Mouse (Mus musculus) forebrain, embryonic 13.5 days (tissue): ENCODE results near the gene Usp36. TPM values are rescaled to one million over a fixed set of nuclear protein-coding genes. Genes with fewer than 3 reads are reported as not detected.

Source experiments
- ATAC-seq: fragments of 200-750 bp; cut with Nextera tagmentation; 2 replicates; pipeline ENCODE4 v1.8.0; 2017
- H3K27ac ChIP-seq: fragments of 300-500 bp; sonication (generic); 2 replicates; pipeline ENCODE4 v1.5.1; 2015; ENCODE audit warnings: inconsistent platforms, mild to moderate bottlenecking, moderate library complexity
- H3K27me3 ChIP-seq: fragments of 300-500 bp; sonication (generic); 2 replicates; pipeline ENCODE4 v1.6.1; 2015; ENCODE audit warnings: mild to moderate bottlenecking, inconsistent platforms
- H3K36me3 ChIP-seq: fragments of 300-500 bp; sonication (generic); 2 replicates; pipeline ENCODE4 v1.6.1; 2015; ENCODE audit warnings: mild to moderate bottlenecking, inconsistent platforms; ENCODE audit not compliant: poor library complexity, severe bottlenecking
- H3K4me1 ChIP-seq: fragments of 300-500 bp; sonication (generic); 2 replicates; pipeline ENCODE4 v1.6.1; 2015; ENCODE audit warnings: inconsistent platforms
- H3K4me2 ChIP-seq: fragments of 300-500 bp; sonication (generic); 2 replicates; pipeline ENCODE4 v1.6.1; 2015; ENCODE audit warnings: inconsistent platforms, mild to moderate bottlenecking, moderate library complexity
- H3K4me3 ChIP-seq: fragments of 300-500 bp; sonication (generic); 2 replicates; pipeline ENCODE4 v1.5.1; 2015; ENCODE audit warnings: mild to moderate bottlenecking, inconsistent platforms
- H3K9ac ChIP-seq: fragments of 300-500 bp; sonication (generic); 2 replicates; pipeline ENCODE4 v1.6.1; 2015; ENCODE audit warnings: mild to moderate bottlenecking, inconsistent platforms
- H3K9me3 ChIP-seq: fragments of 300-500 bp; sonication (generic); replicated peaks from 2 replicates; pipeline ENCODE4 v1.6.1; 2016; ENCODE audit warnings: inconsistent platforms
- WGBS: fragments of 180-500 bp; shearing (Covaris S2); methylation state at CpG from one replicate; pipeline ENCODE4 v1.1.7; 2015; 5-methylcytosine and 5-hydroxymethylcytosine counted together
- polyA plus RNA-seq: library from polyadenylated mRNA; unstranded; fragments of >200 nt; fragmentation: Nextera tagmentation; extraction: Ambion mirVana; gene quantifications from 2 replicates; pipeline ENCODE4 v1.2.1, GENCODE M21; 2015

Gene Usp36
- polyA plus RNA-seq, 1 experiment from 2014 or later, result 14.1 TPM

DNA sequence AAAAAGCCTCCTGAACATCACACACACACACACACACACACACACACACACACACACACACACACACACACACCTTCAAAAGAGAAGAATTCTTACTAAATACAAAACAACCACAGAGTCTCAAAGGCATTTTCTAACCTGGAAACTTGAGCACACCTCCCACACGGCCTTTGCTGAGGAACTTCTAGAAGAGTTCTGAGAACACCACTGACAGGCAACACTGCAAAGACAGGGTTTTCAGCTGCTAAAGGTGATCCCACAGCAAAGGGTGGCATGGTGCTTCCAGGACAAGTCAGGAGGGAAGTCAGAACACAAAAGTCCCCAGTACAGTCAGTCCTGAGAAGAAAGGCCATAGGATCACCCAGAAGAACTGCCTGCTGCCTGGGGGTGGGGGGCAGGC, 64.2 kb downstream of the Usp36 start:
- no peak overlapping the region for H3K9ac ChIP-seq
- no peaks in the 10 kb centered on the region for H3K27me3 ChIP-seq
- ATAC-seq, result no peak
- no peak overlapping the region for H3K4me3 ChIP-seq
- peaks cover 8% of the 10 kb centered on the region for H3K4me1 ChIP-seq
- H3K27ac ChIP-seq, result no peak overlapping the region
- 40% methylated on average over 1 of the region's 1 CpGs for WGBS
- no peak overlapping the region for H3K4me2 ChIP-seq
- no peaks in the 10 kb centered on the region for H3K9me3 ChIP-seq
- no peaks in the 10 kb centered on the region for H3K36me3 ChIP-seq

DNA sequence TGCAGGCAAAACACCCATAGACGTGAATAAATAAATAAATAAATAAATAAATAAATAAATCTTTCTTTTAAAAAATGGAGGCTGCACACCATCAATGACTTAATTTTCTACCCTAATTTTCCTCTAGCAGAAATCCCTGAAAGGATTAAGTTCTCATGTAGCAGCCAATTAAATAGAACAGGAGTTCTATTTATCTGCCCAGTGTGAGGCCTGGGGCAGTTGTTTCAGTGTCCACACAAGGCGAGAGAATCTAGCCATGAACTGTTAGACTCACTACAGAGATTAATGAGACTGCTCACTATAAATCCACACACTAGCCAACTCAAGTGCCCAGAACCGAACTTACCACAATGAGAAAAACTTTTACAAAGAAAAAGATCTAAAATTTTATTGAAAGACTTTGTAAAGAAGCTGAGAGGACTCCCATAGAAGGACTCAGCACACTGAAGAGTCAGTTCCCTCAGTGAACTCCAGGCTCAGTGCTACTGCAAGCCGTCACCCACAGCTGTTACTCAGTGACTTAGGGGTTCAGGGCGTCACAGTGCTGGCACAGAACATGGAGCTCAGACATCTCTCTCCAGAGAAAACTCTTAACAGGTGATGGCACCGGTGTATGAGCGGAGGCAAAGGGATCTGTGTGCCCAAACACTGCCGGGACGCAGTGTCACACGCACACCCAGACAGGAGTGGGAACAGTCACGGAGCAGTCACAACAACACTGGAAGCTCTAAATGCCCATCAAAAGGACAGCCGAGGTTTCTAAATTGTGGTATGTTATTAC, 64.8 kb downstream of the Usp36 start:
- WGBS, result 38% methylated on average over 12 of the region's 12 CpGs

DNA sequence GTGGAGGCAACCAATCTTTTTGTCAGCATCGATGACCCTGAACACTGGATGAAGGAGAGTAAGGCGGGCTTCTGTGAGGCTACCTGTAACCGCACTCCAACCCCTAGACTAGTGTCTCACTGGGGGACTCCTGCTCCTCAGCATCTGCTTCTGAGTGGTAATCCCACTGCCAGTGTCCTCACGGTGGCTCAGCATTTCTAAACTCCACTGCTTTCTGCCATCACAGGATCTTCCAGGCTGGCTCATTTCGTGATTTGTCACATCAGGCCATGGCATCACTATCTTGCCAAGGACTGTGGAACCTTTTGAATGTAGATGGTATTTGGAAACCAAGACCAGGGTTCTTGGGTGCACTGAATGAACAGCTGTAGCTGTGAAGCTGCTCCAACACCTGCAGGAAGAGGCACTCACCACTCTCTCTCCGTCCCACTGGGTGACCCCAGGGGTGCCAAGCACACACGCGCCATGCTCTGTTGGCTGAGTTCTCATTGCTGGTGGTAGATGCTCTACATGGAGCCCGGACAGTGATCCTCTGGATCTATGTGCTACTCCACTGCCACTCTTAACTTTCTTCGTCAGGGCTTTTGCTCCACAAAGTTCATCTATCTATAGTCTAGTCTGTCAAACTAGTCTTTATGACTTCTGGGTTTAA, 66.5 kb downstream of the Usp36 start:
- H3K27me3 ChIP-seq, result no peaks in the 10 kb centered on the region
- WGBS, result 87% methylated on average over 10 of the region's 10 CpGs
- H3K27ac ChIP-seq, result no peak overlapping the region
- no peak overlapping the region for H3K4me2 ChIP-seq
- peaks cover 8% of the 10 kb centered on the region for H3K4me1 ChIP-seq
- no peak for ATAC-seq
- H3K9me3 ChIP-seq, result no peaks in the 10 kb centered on the region
- no peak overlapping the region for H3K4me3 ChIP-seq
- no peaks in the 10 kb centered on the region for H3K36me3 ChIP-seq
- no peak overlapping the region for H3K9ac ChIP-seq

More for the DNA sequence above, 64.8 kb downstream of the Usp36 start:
- ATAC-seq, result no peak
- H3K27me3 ChIP-seq, result no peaks in the 10 kb centered on the region
- H3K4me1 ChIP-seq, result peaks cover 8% of the 10 kb centered on the region
- H3K36me3 ChIP-seq, result no peaks in the 10 kb centered on the region
- no peak overlapping the region for H3K9ac ChIP-seq
- H3K27ac ChIP-seq, result peak overlapping the region; percentile 40
- no peaks in the 10 kb centered on the region for H3K9me3 ChIP-seq
- H3K4me3 ChIP-seq, result no peak overlapping the region
- H3K4me2 ChIP-seq, result no peak overlapping the region

DNA sequence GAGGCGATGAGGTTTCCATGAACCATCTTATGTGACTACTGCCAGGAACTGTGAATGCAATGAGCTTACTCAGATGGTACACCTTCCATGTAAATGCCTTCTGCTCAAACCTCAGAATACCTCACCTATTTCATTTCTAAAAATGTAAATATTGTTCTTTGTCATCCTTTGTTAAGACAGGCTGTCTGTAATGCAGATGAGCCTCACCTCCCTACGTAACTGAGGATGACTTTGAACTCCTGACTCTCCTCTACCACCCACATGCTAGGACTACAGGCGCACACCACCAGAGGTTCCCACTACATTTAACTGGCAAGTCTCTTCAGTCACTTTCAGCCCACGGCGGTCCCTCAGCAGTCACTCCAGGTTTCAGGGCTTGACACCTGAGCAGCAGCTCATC, 67.1 kb downstream of the Usp36 start:
- H3K9me3 ChIP-seq, result no peaks in the 10 kb centered on the region
- H3K4me2 ChIP-seq, result no peak overlapping the region
- H3K4me3 ChIP-seq, result no peak overlapping the region
- no peaks in the 10 kb centered on the region for H3K27me3 ChIP-seq
- H3K9ac ChIP-seq, result no peak overlapping the region
- 86% methylated on average over 5 of the region's 5 CpGs for WGBS
- no peak for ATAC-seq
- peaks cover 8% of the 10 kb centered on the region for H3K4me1 ChIP-seq
- no peaks in the 10 kb centered on the region for H3K36me3 ChIP-seq
- H3K27ac ChIP-seq, result no peak overlapping the region

DNA sequence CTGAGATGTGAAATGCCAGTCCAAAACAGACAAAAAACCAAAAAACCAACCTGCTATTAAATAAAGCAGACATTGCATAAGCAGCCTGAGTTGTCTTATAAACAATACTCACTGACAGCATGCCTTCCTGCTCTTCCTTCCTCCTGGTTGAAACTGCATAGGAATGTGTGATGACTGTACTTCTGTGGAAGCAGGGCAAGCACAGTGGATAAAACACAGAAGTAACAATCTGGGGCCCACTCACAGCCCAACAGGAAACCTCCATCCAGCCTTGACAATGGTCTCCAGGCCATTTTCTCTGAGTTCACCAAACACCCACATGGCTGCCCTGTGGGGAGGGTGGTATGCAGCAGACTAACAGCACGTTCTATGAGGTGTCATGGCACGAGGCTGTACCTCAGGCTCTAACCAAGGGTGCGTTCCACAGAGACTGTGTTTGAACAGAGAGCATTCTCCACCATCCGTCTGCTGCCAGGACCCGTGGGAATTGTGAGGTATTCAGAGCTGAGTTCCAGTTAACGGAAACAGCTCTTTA, 67.6 kb downstream of the Usp36 start:
- H3K4me3 ChIP-seq, result no peak overlapping the region
- H3K4me2 ChIP-seq, result no peak overlapping the region
- no peak overlapping the region for H3K9ac ChIP-seq
- H3K36me3 ChIP-seq, result no peaks in the 10 kb centered on the region
- H3K27ac ChIP-seq, result no peak overlapping the region
- no peaks in the 10 kb centered on the region for H3K27me3 ChIP-seq
- 80% methylated on average over 6 of the region's 6 CpGs for WGBS
- H3K9me3 ChIP-seq, result no peaks in the 10 kb centered on the region
- ATAC-seq, result no peak
- peaks cover 8% of the 10 kb centered on the region for H3K4me1 ChIP-seq

DNA sequence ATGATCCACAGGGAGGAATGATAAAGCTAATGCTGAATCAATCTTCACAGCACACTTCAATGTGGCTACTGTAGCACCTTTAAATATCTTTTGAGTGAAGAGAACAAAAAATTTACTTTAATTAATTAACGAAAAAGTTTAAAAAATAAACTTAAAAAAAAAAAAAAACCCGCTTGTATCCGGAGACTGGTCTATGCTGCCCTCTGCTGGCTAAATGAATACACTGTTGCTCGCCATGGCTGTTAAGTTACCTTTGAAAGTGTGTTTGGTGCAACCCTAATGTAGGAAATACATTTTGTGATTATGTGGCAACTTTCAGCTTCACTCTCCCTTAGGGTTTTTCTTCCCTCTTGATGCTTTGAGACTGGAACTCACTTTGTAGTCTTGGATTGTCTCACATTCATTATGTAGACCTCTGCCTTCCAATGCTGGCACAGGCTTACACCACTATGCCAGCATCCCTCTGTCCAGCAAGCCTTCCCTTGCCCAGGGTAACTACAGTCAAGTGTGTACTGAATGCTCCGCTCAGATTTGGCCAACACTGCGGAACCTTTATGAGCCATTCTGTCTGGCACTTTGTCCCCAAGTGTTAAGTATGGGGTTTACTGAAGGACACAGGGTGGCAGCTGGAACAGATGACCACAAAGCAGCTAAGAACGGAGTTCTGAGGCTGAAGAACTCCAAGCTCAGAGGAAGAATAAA, 69.3 kb downstream of the Usp36 start:
- Histone ChIP-seq H3K4me1 (peaks cover 8% of the 10 kb centered on the region), H3K27me3 (no peaks in the 10 kb centered on the region), H3K9ac (no peak overlapping the region), H3K27ac (no peak overlapping the region), H3K4me2 (no peak overlapping the region), H3K9me3 (no peaks in the 10 kb centered on the region), H3K4me3 (no peak overlapping the region), H3K36me3 (no peaks in the 10 kb centered on the region)
- 23% methylated on average over 7 of the region's 7 CpGs for WGBS
- ATAC-seq, result no peak

DNA sequence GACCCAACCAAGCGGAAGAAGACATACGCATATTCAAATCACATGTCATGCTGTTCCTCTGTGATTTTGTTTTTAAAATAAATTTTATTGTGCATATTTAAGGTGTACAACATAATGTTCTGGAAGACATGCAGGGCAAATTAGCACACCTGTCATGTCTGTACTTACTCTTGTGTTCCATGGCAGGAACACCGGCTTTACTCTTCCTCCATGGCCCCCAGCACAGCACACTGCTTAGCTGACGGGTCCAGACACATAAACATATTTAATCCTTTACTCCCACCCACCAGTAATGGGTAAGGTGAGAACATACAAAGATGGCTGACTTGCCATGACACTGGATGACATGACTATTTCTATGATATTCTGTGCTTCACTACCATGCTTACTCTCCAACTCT, 71.0 kb downstream of the Usp36 start:
- no peak for ATAC-seq
- Histone ChIP-seq H3K27ac (no peak overlapping the region), H3K4me1 (no peaks in the 10 kb centered on the region), H3K27me3 (no peaks in the 10 kb centered on the region), H3K36me3 (no peaks in the 10 kb centered on the region), H3K9me3 (no peaks in the 10 kb centered on the region), H3K9ac (no peak overlapping the region), H3K4me3 (no peak overlapping the region), H3K4me2 (no peak overlapping the region)
- WGBS, result 92% methylated on average over 4 of the region's 4 CpGs

DNA sequence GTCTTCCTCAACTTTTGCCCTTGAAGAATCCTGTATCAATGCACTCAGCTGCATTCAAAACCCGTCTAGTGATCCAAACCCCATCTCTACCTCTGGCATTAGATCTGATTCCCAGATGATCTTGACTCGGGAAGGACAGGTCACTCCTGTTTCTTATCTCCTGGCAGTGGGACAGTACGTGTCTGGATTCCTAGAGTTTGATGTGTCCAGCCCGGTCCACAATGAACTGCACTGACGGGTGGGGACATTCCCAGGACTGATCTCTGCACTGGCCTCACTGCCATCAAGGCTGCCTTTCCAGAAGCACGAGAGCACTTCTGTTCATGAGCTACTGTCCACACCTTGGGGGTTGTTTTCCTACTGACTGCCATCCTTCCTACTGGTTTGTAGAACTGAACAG, 73.6 kb downstream of the Usp36 start:
- H3K27me3 ChIP-seq, result no peaks in the 10 kb centered on the region

DNA sequence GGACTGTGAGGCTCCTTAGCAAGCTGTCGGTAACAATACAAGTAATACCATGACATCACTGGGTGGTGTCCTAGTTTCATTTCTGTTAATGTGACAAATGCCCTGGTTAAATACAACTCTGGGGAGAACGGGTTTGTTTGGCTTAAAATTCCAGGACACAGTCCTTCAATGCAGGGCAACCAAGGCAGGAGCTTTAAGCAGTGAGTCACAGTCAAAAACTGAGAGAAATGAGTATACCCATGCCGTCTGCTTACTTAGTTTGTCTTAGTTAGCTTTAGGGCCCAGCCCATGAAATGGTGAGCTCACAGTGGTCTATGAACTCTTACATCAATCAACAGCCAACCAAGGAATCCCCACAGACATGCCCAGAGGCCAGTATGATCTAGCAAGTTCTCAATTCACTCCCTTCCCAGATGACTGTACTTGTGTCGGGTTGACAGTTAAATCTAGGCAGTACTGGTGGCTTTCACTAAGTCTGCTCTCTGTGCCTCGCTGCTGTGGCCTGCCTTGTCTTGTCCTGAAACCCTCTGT, 74.1 kb downstream of the Usp36 start:
- Histone ChIP-seq H3K36me3 (no peaks in the 10 kb centered on the region), H3K4me3 (no peak overlapping the region), H3K4me2 (no peak overlapping the region), H3K9ac (no peak overlapping the region), H3K9me3 (no peaks in the 10 kb centered on the region), H3K27me3 (no peaks in the 10 kb centered on the region), H3K27ac (no peak overlapping the region), H3K4me1 (peaks cover 21% of the 10 kb centered on the region)
- no peak for ATAC-seq
- 80% methylated on average over 5 of the region's 5 CpGs for WGBS

More for the DNA sequence above, 73.6 kb downstream of the Usp36 start:
- H3K4me2 ChIP-seq, result no peak overlapping the region
- H3K4me3 ChIP-seq, result no peak overlapping the region
- no peaks in the 10 kb centered on the region for H3K36me3 ChIP-seq
- no peaks in the 10 kb centered on the region for H3K9me3 ChIP-seq
- 86% methylated on average over 6 of the region's 6 CpGs for WGBS
- no peak for ATAC-seq
- H3K9ac ChIP-seq, result no peak overlapping the region
- no peak overlapping the region for H3K27ac ChIP-seq
- H3K4me1 ChIP-seq, result peaks cover 16% of the 10 kb centered on the region

DNA sequence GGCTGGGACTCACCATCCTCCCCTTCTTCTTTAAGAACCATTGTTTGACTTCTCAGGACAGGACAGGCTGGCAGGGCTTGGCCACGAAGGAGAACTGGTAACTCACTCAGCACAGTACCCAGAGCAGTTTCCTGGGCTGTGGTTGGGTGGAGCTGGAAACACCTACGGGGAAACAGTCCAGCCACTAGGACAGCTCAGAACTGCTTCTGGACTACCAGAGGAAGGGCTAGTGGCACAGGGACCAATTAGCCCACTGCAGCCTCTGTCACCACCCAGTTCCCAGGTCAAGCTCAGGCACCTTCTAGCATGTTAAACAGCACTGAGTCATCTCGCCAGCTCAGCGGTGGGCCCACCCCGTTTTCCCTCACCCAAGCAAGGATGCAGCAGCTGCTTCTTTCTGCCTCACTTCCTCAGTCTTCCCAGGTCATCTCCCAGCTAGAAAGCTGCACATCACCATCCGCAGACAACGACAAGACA, 77.4 kb downstream of the Usp36 start:
- Histone ChIP-seq H3K9ac (no peak overlapping the region), H3K4me3 (no peak overlapping the region), H3K9me3 (no peaks in the 10 kb centered on the region), H3K4me1 (peaks cover 54% of the 10 kb centered on the region), H3K4me2 (no peak overlapping the region), H3K27ac (no peak overlapping the region; the same call in 1 of the 2 replicates), H3K36me3 (no peaks in the 10 kb centered on the region), H3K27me3 (no peaks in the 10 kb centered on the region)
- WGBS, result 76% methylated on average over 7 of the region's 7 CpGs
- no peak for ATAC-seq

DNA sequence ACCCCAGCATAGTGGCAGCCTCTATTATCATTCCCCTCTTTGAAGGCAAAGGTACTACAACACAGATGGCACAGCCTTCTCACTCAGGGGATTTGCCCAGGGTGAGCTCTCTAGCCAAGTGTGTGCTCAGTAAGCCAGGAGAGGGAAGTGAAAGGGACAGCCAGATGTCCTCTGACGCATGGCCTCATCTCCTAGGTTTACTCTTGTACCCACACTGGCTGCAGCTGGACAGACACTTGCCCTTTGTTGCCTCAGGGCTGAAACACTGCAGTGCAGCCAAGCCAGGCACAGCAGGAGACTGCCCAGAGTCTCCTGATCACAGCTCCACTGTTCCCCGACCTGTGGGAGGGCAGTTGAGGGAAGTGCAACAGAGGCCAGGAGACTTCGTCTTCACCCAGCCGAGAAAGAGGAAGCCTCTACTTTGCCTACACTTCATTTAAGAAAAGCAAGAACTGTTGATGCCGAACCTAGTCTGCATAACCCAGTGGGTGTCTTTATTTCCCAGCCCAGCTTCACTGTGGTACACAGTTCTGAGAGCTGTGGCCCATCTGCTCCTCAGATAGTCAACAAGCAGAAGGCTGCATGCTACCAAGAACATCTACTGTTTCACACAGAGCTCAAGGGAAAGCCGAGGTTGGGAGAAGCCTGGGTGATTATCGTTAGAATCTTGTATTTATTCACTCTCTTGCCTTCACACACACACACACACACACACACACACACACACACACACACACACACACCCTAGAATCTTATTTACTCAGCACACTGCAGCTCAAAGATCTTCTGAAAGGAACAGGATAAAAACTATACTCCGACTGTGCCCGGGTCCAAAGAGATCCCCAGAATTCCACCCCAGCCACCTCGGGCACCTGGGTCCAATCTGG, 78.1 kb downstream of the Usp36 start:
- Histone ChIP-seq H3K4me1 (peaks cover 61% of the 10 kb centered on the region), H3K9me3 (no peaks in the 10 kb centered on the region), H3K4me2 (0 out of 2 replicates have a peak overlapping the region, but pooled peaks have one; percentile 8), H3K27ac (peak overlapping the region; percentile 66), H3K4me3 (no peak overlapping the region), H3K9ac (no peak overlapping the region), H3K36me3 (no peaks in the 10 kb centered on the region), H3K27me3 (no peaks in the 10 kb centered on the region)
- WGBS, result 39% methylated on average over 10 of the region's 10 CpGs
- ATAC-seq, result no peak
